Mouse (Mus musculus) forebrain, embryonic 10.5 days (tissue): ENCODE measurements around the gene Dhrs7c. TPM values are rescaled to one million over a fixed set of nuclear protein-coding genes. Genes with fewer than 3 reads are reported as not detected.

Experiments used
- DNase-seq: peaks from one replicate; pipeline ENCODE4 v3.0.0-alpha.2; 2017; ENCODE audit warnings: low spot score; ENCODE audit errors: extremely low spot score
- H3K27ac ChIP-seq: fragments of 300-500 bp; sonication (generic); 2 replicates; pipeline ENCODE4 v1.5.1; 2016; ENCODE audit warnings: mild to moderate bottlenecking
- H3K27me3 ChIP-seq: fragments of 300-500 bp; sonication (generic); 2 replicates; pipeline ENCODE4 v1.6.1; 2016; ENCODE audit warnings: mild to moderate bottlenecking; ENCODE audit not compliant: poor library complexity, severe bottlenecking
- H3K36me3 ChIP-seq: fragments of 300-500 bp; sonication (generic); replicated peaks from 2 replicates; pipeline ENCODE4 v1.6.1; 2016; ENCODE audit warnings: mild to moderate bottlenecking, moderate library complexity
- H3K4me1 ChIP-seq: fragments of 300-500 bp; sonication (generic); 2 replicates; pipeline ENCODE4 v1.6.1; 2016
- H3K4me3 ChIP-seq: fragments of 300-500 bp; sonication (generic); 2 replicates; pipeline ENCODE4 v1.5.1; 2016; ENCODE audit warnings: mild to moderate bottlenecking, moderate library complexity
- H3K9me3 ChIP-seq: fragments of 300-500 bp; sonication (generic); 2 replicates; pipeline ENCODE4 v1.6.1; 2016; ENCODE audit warnings: mild to moderate bottlenecking, moderate library complexity
- WGBS: fragments of 180-500 bp; shearing (Covaris S2); methylation state at CpG from one replicate; pipeline ENCODE4 v1.1.7; 2016; 5-methylcytosine and 5-hydroxymethylcytosine counted together
- polyA plus RNA-seq: library from polyadenylated mRNA; unstranded; fragments of >200 nt; fragmentation: Nextera tagmentation; extraction: Ambion mirVana; gene quantifications from 2 replicates; pipeline ENCODE4 v1.2.1, GENCODE M21; 2016

Dhrs7c gene
- polyA plus RNA-seq, 1 experiment from 2014 or later = not detected

DNA sequence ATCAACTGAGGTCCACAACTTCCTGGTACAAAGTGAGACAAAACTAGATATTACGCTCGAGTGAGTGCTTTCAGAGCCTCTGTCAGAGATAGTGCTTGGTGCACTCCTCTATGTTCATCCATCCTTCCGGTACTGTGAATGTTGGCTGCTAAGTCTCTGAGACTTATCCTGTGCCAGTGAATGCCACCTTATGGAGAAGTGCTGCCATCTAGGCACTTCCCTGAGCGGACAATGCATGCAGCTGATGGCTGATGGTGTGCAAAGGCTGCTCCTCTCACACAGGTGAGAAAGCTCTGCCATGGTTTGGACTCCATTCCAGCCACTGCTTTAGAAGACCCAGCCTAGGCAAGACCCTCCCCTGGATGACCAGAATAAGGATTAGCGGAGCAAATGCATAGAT lies 10.1 kb downstream of the Dhrs7c start:
- 83% methylated on average over 5 of the region's 5 CpGs for WGBS

GRCm38 (mm10) chr11:67811535-67811934 lies 13.5 kb downstream of the Dhrs7c start:
- Histone ChIP-seq H3K4me1 (no peaks in the 10 kb centered on the region), H3K27me3 (no peaks in the 10 kb centered on the region), H3K27ac (no peak overlapping the region), H3K4me3 (no peak overlapping the region), H3K9me3 (no peaks in the 10 kb centered on the region), H3K36me3 (no peaks in the 10 kb centered on the region)
- no peak for DNase-seq
- 82% methylated on average over 6 of the region's 6 CpGs for WGBS

More for the DNA sequence above, 10.1 kb downstream of the Dhrs7c start:
- Histone ChIP-seq H3K9me3 (no peaks in the 10 kb centered on the region), H3K4me3 (no peak overlapping the region), H3K27me3 (no peaks in the 10 kb centered on the region), H3K36me3 (no peaks in the 10 kb centered on the region), H3K27ac (no peak overlapping the region), H3K4me1 (no peaks in the 10 kb centered on the region)
- no peak for DNase-seq

GRCm38 (mm10) chr11:67819604-67820003 lies 21.6 kb downstream of the Dhrs7c start:
- peak; percentile 29 for DNase-seq
- no peaks in the 10 kb centered on the region for H3K27me3 ChIP-seq
- H3K9me3 ChIP-seq = no peaks in the 10 kb centered on the region
- H3K36me3 ChIP-seq = no peaks in the 10 kb centered on the region
- H3K4me3 ChIP-seq = peak overlapping the region; percentile 9; the same call in 1 of the 2 replicates
- 18% methylated on average over 5 of the region's 5 CpGs for WGBS
- peaks cover 9% of the 10 kb centered on the region for H3K4me1 ChIP-seq
- no peak overlapping the region; the same call in 1 of the 2 replicates for H3K27ac ChIP-seq

DNA sequence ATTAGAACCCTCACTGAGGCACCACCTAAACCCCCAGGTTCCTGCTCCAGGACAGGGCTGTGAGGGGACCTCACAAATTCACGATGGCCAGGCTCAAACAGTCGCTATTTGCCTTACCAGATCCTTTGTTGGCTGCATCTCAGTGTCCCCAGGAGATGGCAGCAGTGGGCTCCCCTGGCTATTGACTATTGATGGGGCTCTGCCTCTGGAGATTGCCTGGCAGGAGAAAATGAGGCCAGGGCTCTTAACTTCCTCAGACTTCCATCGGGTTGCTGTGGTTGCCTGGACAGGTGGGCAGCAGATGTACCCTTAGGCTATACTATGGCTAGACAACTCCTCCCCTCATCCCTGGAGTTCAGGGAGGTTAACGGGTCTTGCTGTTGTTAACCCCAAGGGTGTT lies 22.2 kb downstream of the Dhrs7c start:
- WGBS = 20% methylated on average over 4 of the region's 4 CpGs
- Histone ChIP-seq H3K27ac (no peak overlapping the region), H3K4me3 (no peak overlapping the region), H3K36me3 (no peaks in the 10 kb centered on the region), H3K9me3 (no peaks in the 10 kb centered on the region), H3K4me1 (peaks cover 9% of the 10 kb centered on the region), H3K27me3 (no peaks in the 10 kb centered on the region)
- peak; percentile 56 for DNase-seq

DNA sequence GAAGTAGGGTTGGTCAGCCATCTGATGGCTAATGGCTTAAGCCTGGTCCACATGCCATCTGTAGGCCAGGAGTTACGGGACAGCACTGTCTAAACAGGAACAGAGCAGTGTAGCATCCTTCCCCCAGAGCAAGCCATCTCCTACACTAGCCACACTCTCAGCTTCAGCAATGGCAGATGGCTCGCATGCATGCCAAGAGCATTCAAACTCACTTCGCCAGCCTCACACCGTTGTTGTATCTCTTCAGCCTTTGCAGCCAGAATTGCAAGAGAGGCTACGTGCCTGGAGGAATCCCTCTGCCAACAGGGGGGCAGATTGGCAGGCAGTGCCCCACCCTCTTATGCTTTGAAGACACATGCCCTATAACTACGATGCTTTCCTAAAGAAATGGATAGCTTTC lies 23.6 kb downstream of the Dhrs7c start:
- H3K27ac ChIP-seq = no peak overlapping the region
- H3K4me1 ChIP-seq = peaks cover 9% of the 10 kb centered on the region
- no peaks in the 10 kb centered on the region for H3K9me3 ChIP-seq
- 89% methylated on average over 6 of the region's 6 CpGs for WGBS
- no peaks in the 10 kb centered on the region for H3K27me3 ChIP-seq
- H3K4me3 ChIP-seq = no peak overlapping the region
- no peak for DNase-seq
- no peaks in the 10 kb centered on the region for H3K36me3 ChIP-seq

GRCm38 (mm10) chr11:67828360-67829059 lies 30.5 kb downstream of the Dhrs7c start:
- Histone ChIP-seq H3K9me3 (no peaks in the 10 kb centered on the region), H3K27ac (no peak overlapping the region), H3K4me1 (no peaks in the 10 kb centered on the region; the same call in 1 of the 2 replicates), H3K36me3 (no peaks in the 10 kb centered on the region), H3K27me3 (no peaks in the 10 kb centered on the region), H3K4me3 (no peak overlapping the region)
- no peak for DNase-seq
- 75% methylated on average over 12 of the region's 12 CpGs for WGBS

- WGBS = 86% methylated on average over 6 of the region's 6 CpGs
Measured at GRCm38 (mm10) chr11:67829530-67829929, 31.5 kb downstream of the Dhrs7c start.

DNA sequence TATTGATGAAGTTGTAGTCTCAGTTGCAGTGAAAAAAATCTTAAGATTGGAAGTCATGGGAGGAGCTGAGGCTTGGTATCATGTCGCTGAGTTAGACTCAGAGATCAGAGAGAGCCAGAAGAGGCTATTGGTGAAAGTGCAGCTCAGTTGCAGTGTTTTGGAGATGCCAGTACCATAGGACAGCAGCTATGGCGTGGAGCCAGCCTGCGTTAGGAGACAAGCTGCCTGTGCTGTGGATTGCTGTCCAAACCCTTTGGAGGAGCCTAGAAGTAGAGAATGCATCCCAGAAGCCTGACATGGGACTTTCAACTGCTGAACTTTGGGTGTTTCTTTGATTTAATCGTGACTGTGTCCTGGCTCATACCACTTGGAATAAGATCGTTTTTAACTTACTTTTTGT lies 33.8 kb downstream of the Dhrs7c start:
- Histone ChIP-seq H3K4me3 (no peak overlapping the region), H3K4me1 (no peaks in the 10 kb centered on the region; the same call in 1 of the 2 replicates), H3K27ac (no peak overlapping the region), H3K9me3 (no peaks in the 10 kb centered on the region), H3K27me3 (no peaks in the 10 kb centered on the region), H3K36me3 (no peaks in the 10 kb centered on the region)
- WGBS = 89% methylated on average over 5 of the region's 5 CpGs
- DNase-seq = no peak

More at GRCm38 (mm10) chr11:67829530-67829929, 31.5 kb downstream of the Dhrs7c start:
- DNase-seq = no peak
- H3K27ac ChIP-seq = no peak overlapping the region
- H3K4me1 ChIP-seq = no peaks in the 10 kb centered on the region; the same call in 1 of the 2 replicates
- no peak overlapping the region for H3K4me3 ChIP-seq
- H3K27me3 ChIP-seq = no peaks in the 10 kb centered on the region
- H3K9me3 ChIP-seq = no peaks in the 10 kb centered on the region
- H3K36me3 ChIP-seq = no peaks in the 10 kb centered on the region

DNA sequence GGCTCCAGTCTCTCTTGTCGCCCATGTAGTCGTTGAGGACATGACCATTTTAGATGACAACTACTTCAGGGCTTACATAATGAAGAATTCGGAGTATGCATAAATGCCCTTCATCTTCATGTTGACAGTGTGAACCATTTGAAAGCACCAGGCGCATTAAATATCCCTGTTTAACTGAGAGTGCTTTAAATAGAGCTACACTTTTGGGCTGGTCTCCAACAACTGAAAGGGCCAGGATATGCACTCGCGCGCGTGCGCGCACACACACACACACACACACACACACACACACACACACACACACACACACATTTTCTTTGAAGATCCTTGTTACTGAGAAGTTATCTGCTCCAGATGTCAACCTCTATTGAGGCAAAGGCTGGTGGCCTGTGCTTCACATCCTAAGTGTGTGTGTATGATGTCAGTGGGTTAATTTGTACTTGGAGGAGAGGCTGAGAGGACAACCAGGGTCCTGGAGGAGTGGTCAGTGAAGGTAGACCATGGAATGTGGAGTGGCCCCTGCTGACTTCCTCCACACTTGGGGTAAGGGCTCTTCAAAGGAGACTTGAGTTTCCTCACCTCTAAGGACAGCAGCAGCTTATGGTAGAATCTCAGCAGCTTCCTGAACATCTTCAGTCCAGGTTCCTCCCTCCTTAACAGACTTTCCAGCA lies 37.6 kb downstream of the Dhrs7c start:
- Histone ChIP-seq H3K27me3 (no peaks in the 10 kb centered on the region), H3K27ac (no peak overlapping the region), H3K4me3 (no peak overlapping the region), H3K36me3 (no peaks in the 10 kb centered on the region), H3K9me3 (no peaks in the 10 kb centered on the region), H3K4me1 (no peaks in the 10 kb centered on the region)
- WGBS = 95% methylated on average over 10 of the region's 10 CpGs
- DNase-seq = no peak

DNA sequence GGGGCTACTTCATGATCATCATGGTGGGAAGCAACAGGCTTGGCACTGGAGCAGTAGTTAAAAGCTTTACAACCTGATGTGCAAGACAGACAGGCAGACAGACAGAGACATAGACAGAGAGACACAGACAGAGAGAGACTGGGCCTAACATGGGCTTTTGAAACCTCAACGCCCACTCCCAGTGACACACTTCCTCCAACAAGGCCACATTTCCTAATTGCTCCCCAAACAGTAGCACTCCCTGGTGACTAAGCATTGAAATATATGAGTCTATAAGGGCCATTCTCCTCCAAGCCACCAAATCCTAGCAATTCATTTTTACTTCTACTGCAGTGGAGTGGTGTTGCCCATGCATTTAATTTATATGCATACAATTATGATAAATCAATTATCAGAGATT lies 41.8 kb downstream of the Dhrs7c start:
- H3K27me3 ChIP-seq = no peaks in the 10 kb centered on the region
- H3K9me3 ChIP-seq = no peaks in the 10 kb centered on the region
- DNase-seq = no peak
- WGBS = 84% methylated on average over 1 of the region's 1 CpGs
- H3K27ac ChIP-seq = no peak overlapping the region
- no peaks in the 10 kb centered on the region for H3K4me1 ChIP-seq
- H3K36me3 ChIP-seq = no peaks in the 10 kb centered on the region
- no peak overlapping the region for H3K4me3 ChIP-seq

DNA sequence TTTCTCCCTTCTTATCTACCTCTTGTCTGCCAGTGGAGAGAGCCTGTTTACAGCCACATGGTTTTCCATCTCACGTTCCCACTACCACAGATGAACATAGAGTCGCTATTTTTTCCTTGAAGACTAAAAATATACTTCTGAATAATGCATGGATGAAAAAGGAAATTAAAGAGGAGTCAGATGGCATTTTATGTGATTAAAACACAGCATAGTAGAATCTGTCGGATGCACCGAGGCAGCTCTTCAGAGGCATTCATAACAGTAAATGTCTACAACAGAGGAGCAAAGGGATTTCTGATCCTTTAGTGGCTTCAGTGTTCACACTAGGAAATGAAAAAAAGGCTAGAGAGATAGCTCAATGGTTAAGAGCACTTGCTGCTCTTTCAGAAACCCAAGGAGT lies 47.2 kb downstream of the Dhrs7c start:
- DNase-seq = no peak
- WGBS = 86% methylated on average over 4 of the region's 4 CpGs
- Histone ChIP-seq H3K9me3 (no peaks in the 10 kb centered on the region), H3K27ac (no peak overlapping the region), H3K4me1 (no peaks in the 10 kb centered on the region), H3K4me3 (no peak overlapping the region), H3K36me3 (no peaks in the 10 kb centered on the region), H3K27me3 (no peaks in the 10 kb centered on the region)

DNA sequence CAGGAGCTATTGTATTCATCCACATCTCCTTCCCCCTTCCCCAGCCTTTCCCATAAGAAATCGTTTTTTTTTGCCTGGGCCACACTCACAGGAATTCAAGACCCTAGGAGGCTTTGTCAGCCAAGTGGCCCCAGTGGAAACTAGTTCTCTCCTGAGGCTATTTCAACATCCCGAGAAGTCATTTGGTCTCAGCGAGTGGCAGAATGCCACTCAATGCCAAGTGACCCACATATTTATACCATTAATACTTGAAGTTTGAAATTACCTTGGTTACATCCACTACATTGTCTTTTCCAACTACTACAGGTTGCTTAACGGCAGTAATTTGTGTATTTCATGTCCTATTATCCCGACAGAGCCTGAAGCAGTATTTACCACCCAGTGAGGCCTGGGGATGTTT lies 53.8 kb downstream of the Dhrs7c start:
- Histone ChIP-seq H3K36me3 (no peaks in the 10 kb centered on the region), H3K27ac (no peak overlapping the region), H3K9me3 (no peaks in the 10 kb centered on the region), H3K4me1 (peaks cover 3% of the 10 kb centered on the region; the same call in 1 of the 2 replicates), H3K27me3 (no peaks in the 10 kb centered on the region), H3K4me3 (no peak overlapping the region)
- DNase-seq = no peak
- WGBS = 70% methylated on average over 5 of the region's 5 CpGs

DNA sequence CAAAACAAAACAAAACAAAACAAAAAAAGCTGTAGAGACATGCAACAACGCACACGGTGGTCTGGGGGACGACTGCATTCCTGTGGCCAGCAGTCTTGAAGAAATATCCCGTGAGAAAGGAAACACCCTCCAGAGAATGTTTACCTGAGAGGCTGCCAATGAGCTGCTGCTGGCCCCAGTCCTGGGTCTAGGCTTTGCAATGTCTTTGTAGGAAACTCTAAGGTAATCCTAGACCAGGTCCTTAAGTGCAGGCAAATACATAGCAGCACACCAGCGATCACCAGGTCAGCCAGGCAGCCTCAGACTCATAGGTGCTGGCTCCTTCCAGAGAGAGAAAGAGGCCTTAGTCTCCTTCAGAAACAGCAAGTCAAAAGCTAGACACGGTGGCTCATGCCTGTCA lies 56.0 kb downstream of the Dhrs7c start:
- no peaks in the 10 kb centered on the region for H3K27me3 ChIP-seq
- no peak overlapping the region for H3K27ac ChIP-seq
- H3K9me3 ChIP-seq = no peaks in the 10 kb centered on the region
- no peak overlapping the region for H3K4me3 ChIP-seq
- peaks cover 3% of the 10 kb centered on the region; the same call in 1 of the 2 replicates for H3K4me1 ChIP-seq
- DNase-seq = no peak
- WGBS = 73% methylated on average over 6 of the region's 6 CpGs
- no peaks in the 10 kb centered on the region for H3K36me3 ChIP-seq
